Mouse (Mus musculus): ENCODE data around the gene B430305J03Rik. TPM values are rescaled to one million over a fixed set of nuclear protein-coding genes. Genes with fewer than 3 reads are reported as not detected.

B430305J03Rik gene
- polyA plus RNA-seq, 1 experiment from 2014 or later = not detected

- Histone ChIP-seq H3K9ac (replicated peaks) (peak overlapping the region; percentile 78), H3K4me2 (ENCODE audit: low read depth, low read length) (peak overlapping the region; percentile 99), H3K36me3 (replicated peaks; ENCODE audit: insufficient read depth, low read length) (no peaks in the 10 kb centered on the region), H3K9me3 (ENCODE audit: low read length) (no peaks in the 10 kb centered on the region), H3K4me1 (ENCODE audit: insufficient read depth) (peaks cover 18% of the 10 kb centered on the region; the same call in 1 of the 2 replicates), H3K27ac (ENCODE audit: low read depth) (peak overlapping the region; percentile 69), H3K4me3 (ENCODE audit: low read depth, low read length) (peak overlapping the region; percentile 81), H3K27me3 (ENCODE audit: insufficient read depth, low read length) (no peaks in the 10 kb centered on the region)
- peak; percentile 52 for DNase-seq
- under 1% methylated on average over 68 of the region's 68 CpGs for WGBS (ENCODE audit: insufficient replicate concordance)
- no peak for TF ChIP-seq CTCF (IDR thresholded peaks at IDR 0.05; ENCODE audit: low read depth)
- no peak for TF ChIP-seq EP300 (IDR thresholded peaks at IDR 0.05; ENCODE audit: low read depth)
- peak; percentile 4; the same call in 1 of the 2 replicates for ATAC-seq
Observed at GRCm38 (mm10) chr3:61364978-61365778, 573 bp downstream of the B430305J03Rik start.

- Histone ChIP-seq H3K4me2 (ENCODE audit: low read depth, low read length) (peak overlapping the region; percentile 99), H3K4me1 (ENCODE audit: insufficient read depth) (peaks cover 18% of the 10 kb centered on the region; the same call in 1 of the 2 replicates), H3K4me3 (ENCODE audit: low read depth, low read length) (peak overlapping the region; percentile 81), H3K9me3 (ENCODE audit: low read length) (no peaks in the 10 kb centered on the region), H3K9ac (replicated peaks) (peak overlapping the region; percentile 78), H3K27ac (ENCODE audit: low read depth) (peak overlapping the region; percentile 69), H3K36me3 (replicated peaks; ENCODE audit: insufficient read depth, low read length) (no peaks in the 10 kb centered on the region), H3K27me3 (ENCODE audit: insufficient read depth, low read length) (no peaks in the 10 kb centered on the region)
- TF ChIP-seq CTCF (IDR thresholded peaks at IDR 0.05; ENCODE audit: low read depth) (no peak), EP300 (IDR thresholded peaks at IDR 0.05; ENCODE audit: low read depth) (no peak)
- DNase-seq (no peak), ATAC-seq (peak; percentile 14; the same call in 1 of the 2 replicates)
- under 1% methylated on average over 24 of the region's 33 CpGs for WGBS (ENCODE audit: insufficient replicate concordance)
Observed at GRCm38 (mm10) chr3:61364661-61364977, 1.1 kb downstream of the B430305J03Rik start.

GRCm38 (mm10) chr3:61363989-61364660 is 1.6 kb downstream of the B430305J03Rik start:
- peaks cover 18% of the 10 kb centered on the region; the same call in 1 of the 2 replicates for H3K4me1 ChIP-seq (ENCODE audit: insufficient read depth)
- DNase-seq = peak; percentile 97

GRCm38 (mm10) chr3:61363161-61363988 is 2.4 kb downstream of the B430305J03Rik start:
- DNase-seq (peak; percentile 84), ATAC-seq (peak; percentile 88)
- no peaks in the 10 kb centered on the region for H3K36me3 ChIP-seq (replicated peaks; ENCODE audit: insufficient read depth, low read length)
- no peak for TF ChIP-seq CTCF (IDR thresholded peaks at IDR 0.05; ENCODE audit: low read depth)
- TF ChIP-seq EP300 (IDR thresholded peaks at IDR 0.05; ENCODE audit: low read depth) = no peak
- no peaks in the 10 kb centered on the region for H3K9me3 ChIP-seq (ENCODE audit: low read length)
- 0% methylated on average over 30 of the region's 30 CpGs for WGBS (ENCODE audit: insufficient replicate concordance)
- H3K4me1 ChIP-seq (ENCODE audit: insufficient read depth) = peaks cover 18% of the 10 kb centered on the region
- H3K27me3 ChIP-seq (ENCODE audit: insufficient read depth, low read length) = no peaks in the 10 kb centered on the region
- peak overlapping the region; percentile 55 for H3K9ac ChIP-seq (replicated peaks)
- H3K4me3 ChIP-seq (ENCODE audit: low read depth, low read length) = peak overlapping the region; percentile 81
- peak overlapping the region; percentile 99 for H3K4me2 ChIP-seq (ENCODE audit: low read depth, low read length)
- H3K27ac ChIP-seq (ENCODE audit: low read depth) = peak overlapping the region; percentile 88; the same call in 1 of the 2 replicates

More at GRCm38 (mm10) chr3:61363989-61364660, 1.6 kb downstream of the B430305J03Rik start:
- 1% methylated on average over 51 of the region's 51 CpGs for WGBS (ENCODE audit: insufficient replicate concordance)
- H3K27me3 ChIP-seq (ENCODE audit: insufficient read depth, low read length) = no peaks in the 10 kb centered on the region
- ATAC-seq = peak; percentile 89
- TF ChIP-seq CTCF (IDR thresholded peaks at IDR 0.05; ENCODE audit: low read depth) (no peak), EP300 (IDR thresholded peaks at IDR 0.05; ENCODE audit: low read depth) (no peak)
- H3K9me3 ChIP-seq (ENCODE audit: low read length) = no peaks in the 10 kb centered on the region
- peak overlapping the region; percentile 99 for H3K4me2 ChIP-seq (ENCODE audit: low read depth, low read length)
- peak overlapping the region; percentile 88 for H3K27ac ChIP-seq (ENCODE audit: low read depth)
- H3K36me3 ChIP-seq (replicated peaks; ENCODE audit: insufficient read depth, low read length) = no peaks in the 10 kb centered on the region
- peak overlapping the region; percentile 78 for H3K9ac ChIP-seq (replicated peaks)
- peak overlapping the region; percentile 81 for H3K4me3 ChIP-seq (ENCODE audit: low read depth, low read length)

GRCm38 (mm10) chr3:61362821-61363160 is 3.0 kb downstream of the B430305J03Rik start:
- ATAC-seq = no peak
- Histone ChIP-seq H3K9me3 (ENCODE audit: low read length) (no peaks in the 10 kb centered on the region), H3K27ac (ENCODE audit: low read depth) (peak overlapping the region; percentile 60; the same call in 1 of the 2 replicates), H3K4me3 (ENCODE audit: low read depth, low read length) (peak overlapping the region; percentile 81), H3K9ac (replicated peaks) (peak overlapping the region; percentile 55), H3K4me2 (ENCODE audit: low read depth, low read length) (peak overlapping the region; percentile 99), H3K4me1 (ENCODE audit: insufficient read depth) (peaks cover 18% of the 10 kb centered on the region), H3K36me3 (replicated peaks; ENCODE audit: insufficient read depth, low read length) (no peaks in the 10 kb centered on the region), H3K27me3 (ENCODE audit: insufficient read depth, low read length) (no peaks in the 10 kb centered on the region)
- DNase-seq = no peak
- WGBS (ENCODE audit: insufficient replicate concordance) = 8% methylated on average over 9 of the region's 9 CpGs
- TF ChIP-seq CTCF (IDR thresholded peaks at IDR 0.05; ENCODE audit: low read depth) (no peak), EP300 (IDR thresholded peaks at IDR 0.05; ENCODE audit: low read depth) (no peak)

All from liver, postnatal 0 days (tissue).